Mouse (Mus musculus) liver, adult 2 months (tissue): ENCODE measurements around the gene Trio. TPM values are rescaled to one million over a fixed set of nuclear protein-coding genes. Genes with fewer than 3 reads are reported as not detected.
A peak's percentile ranks its signal among the peaks of the same experiment; 100 is the strongest.

Experiments
- DNase-seq: peaks from one replicate; pipeline ENCODE4 v3.0.0-alpha.2; 2011; ENCODE audit warnings: low read depth, low spot score; ENCODE audit errors: extremely low read depth
- H3K27ac ChIP-seq: fragments of 200-500 bp; replicated peaks from 2 replicates; pipeline ENCODE4 v1.5.1; 2012; ENCODE audit warnings: low read depth, mild to moderate bottlenecking, control low read depth, inconsistent platforms, low read length; ENCODE audit not compliant: insufficient read depth
- H3K27me3 ChIP-seq: fragments of 200-500 bp; 2 replicates; pipeline ENCODE4 v1.6.1; 2012; ENCODE audit warnings: mild to moderate bottlenecking, moderate library complexity, low read length, inconsistent platforms; ENCODE audit not compliant: control insufficient read depth, insufficient read depth
- H3K36me3 ChIP-seq: fragments of 200-500 bp; 2 replicates; pipeline ENCODE4 v1.6.1; 2012; ENCODE audit warnings: low read length, inconsistent platforms; ENCODE audit not compliant: control insufficient read depth, insufficient read depth
- H3K4me1 ChIP-seq: fragments of 200-500 bp; 2 replicates; pipeline ENCODE4 v1.6.1; 2011; ENCODE audit warnings: low read length; ENCODE audit not compliant: control insufficient read depth, insufficient read depth
- H3K4me3 ChIP-seq: fragments of 200-500 bp; 2 replicates; pipeline ENCODE4 v1.5.1; 2011; ENCODE audit warnings: low read depth, mild to moderate bottlenecking, control low read depth, low read length, moderate library complexity; ENCODE audit not compliant: insufficient read depth
- H3K79me2 ChIP-seq: fragments of 200-500 bp; 2 replicates; pipeline ENCODE4 v1.6.1; 2012; ENCODE audit warnings: inconsistent platforms, mild to moderate bottlenecking, low read length, moderate library complexity; ENCODE audit not compliant: control insufficient read depth, insufficient read depth
- H3K9ac ChIP-seq: fragments of 200-500 bp; 2 replicates; pipeline ENCODE4 v1.6.1; 2012; ENCODE audit warnings: low read depth, mild to moderate bottlenecking, control low read depth, inconsistent platforms, low read length
- CTCF ChIP-seq: fragments of 200-500 bp; IDR thresholded peaks from 2 replicates; pipeline ENCODE4 v1.5.1; 2011; ENCODE audit warnings: low read depth, low read length, control low read depth
- POLR2A ChIP-seq: fragments of 200-500 bp; IDR thresholded peaks from 2 replicates; pipeline ENCODE4 v1.6.1; 2011; ENCODE audit warnings: low read length, control low read depth; ENCODE audit not compliant: insufficient read depth; ENCODE audit errors: extremely low read depth
- WGBS: fragments of 180-500 bp; shearing (Covaris S2); methylation state at CpG from one replicate; pipeline ENCODE4 v1.1.7; 2018; 5-methylcytosine and 5-hydroxymethylcytosine counted together
- polyA plus RNA-seq: library from polyadenylated mRNA; depleted of rRNA; stranded (reverse); fragments of >200 nt; gene quantifications from 2 replicates; pipeline ENCODE4 v1.2.3, GENCODE M21; 2012
- total RNA-seq: library from RNA; depleted of rRNA; stranded (reverse); fragments of >200 nt; gene quantifications from 2 replicates; pipeline ENCODE4 v1.2.3, GENCODE M21; 2014

Trio gene
- total and polyA plus RNA-seq, 2 experiments, result 10.6 to 17.9 TPM

DNA sequence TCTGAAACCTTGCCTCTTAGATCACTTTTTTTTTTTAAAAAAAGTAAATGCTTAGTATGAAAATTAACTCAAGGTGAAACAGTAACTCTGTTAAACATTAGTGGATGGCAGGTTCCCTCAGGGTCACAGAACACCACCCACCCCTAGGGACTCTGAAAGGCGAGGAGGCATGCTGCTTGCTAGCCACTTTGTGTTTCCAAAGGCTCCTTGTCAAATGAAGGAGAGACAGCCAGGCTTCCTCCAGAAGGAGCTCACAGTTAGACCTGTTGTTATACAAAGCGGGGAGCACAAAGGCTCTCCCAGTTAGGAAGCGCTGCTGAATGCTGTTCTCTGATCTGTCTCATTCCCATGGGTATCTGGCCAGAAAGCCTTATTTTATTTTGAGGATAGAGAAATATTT, 30.2 kb downstream of the Trio start:
- H3K9ac ChIP-seq, result no peak overlapping the region
- H3K4me3 ChIP-seq, result no peak overlapping the region
- H3K79me2 ChIP-seq, result peaks cover 43% of the 10 kb centered on the region
- H3K27me3 ChIP-seq, result no peaks in the 10 kb centered on the region
- H3K27ac ChIP-seq, result no peak overlapping the region
- 35% methylated on average over 3 of the region's 3 CpGs for WGBS
- DNase-seq, result peak; percentile 73
- TF ChIP-seq CTCF (no peak), POLR2A (no peak)
- peaks cover 34% of the 10 kb centered on the region for H3K4me1 ChIP-seq
- H3K36me3 ChIP-seq, result no peaks in the 10 kb centered on the region

DNA sequence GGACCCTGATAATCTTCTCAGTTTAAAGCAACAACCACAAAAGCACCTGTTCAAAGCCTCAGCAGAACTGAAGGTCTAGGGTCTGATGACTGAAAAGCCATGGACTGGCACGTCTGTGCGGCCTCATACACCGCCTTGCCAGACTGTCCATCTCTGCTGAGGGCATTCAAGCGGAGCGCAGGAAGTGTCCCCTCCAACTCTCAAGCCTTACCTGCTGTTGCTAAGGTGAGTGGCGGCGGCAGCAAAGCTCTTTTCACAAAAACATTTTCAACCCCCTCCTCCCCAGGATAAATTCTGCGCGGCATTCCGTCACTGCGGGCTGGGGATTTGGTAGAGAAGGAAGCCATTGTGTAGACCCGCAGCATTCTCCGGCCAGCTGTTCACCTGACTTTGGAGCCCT, 30.8 kb downstream of the Trio start:
- peaks cover 32% of the 10 kb centered on the region for H3K4me1 ChIP-seq
- 37% methylated on average over 13 of the region's 13 CpGs for WGBS
- H3K36me3 ChIP-seq, result no peaks in the 10 kb centered on the region
- DNase-seq, result no peak
- no peaks in the 10 kb centered on the region for H3K27me3 ChIP-seq
- peak overlapping the region; percentile 35; the same call in 1 of the 2 replicates for H3K9ac ChIP-seq
- TF ChIP-seq POLR2A (no peak), CTCF (no peak)
- peak overlapping the region; percentile 28; the same call in 1 of the 2 replicates for H3K27ac ChIP-seq
- peaks cover 47% of the 10 kb centered on the region for H3K79me2 ChIP-seq
- peak overlapping the region; percentile 12; the same call in 1 of the 2 replicates for H3K4me3 ChIP-seq

DNA sequence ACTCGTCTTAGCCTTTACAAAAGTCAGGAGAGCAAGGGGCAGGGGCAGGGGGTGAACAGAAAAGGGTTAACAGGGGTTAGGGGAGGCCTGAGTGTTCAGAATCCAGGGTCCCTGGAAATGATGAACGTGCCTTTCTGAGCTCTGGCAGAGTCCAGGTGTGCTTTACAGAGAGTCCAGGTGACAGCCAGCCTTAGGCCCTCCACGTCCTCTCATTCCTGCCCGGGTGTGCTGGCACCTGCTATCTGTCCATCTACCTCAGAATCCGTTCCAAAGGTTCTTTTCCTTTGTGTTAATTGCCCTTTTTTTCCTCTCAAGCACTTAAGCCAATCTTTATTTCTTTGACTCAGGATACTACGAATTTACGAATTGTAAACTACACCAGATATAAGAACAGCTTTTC, 32.1 kb downstream of the Trio start:
- H3K36me3 ChIP-seq, result no peaks in the 10 kb centered on the region

DNA sequence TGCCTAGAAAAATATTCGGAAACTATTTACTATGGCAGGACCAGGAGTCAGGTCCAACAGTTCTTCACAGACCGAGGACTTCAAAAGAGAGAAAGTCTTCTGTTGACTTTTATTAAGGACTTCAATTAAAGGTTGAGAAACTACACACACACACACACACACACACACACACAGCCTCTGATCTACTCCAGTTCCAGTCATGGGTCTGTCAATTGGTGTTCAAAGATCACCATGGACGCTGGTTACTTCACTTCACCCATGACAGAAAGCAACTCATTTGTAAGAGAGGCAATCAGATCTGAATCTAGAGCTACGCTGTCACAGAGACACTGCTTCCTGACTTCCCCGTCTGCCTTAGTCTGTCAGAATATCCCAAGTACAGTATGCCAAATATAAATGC, 33.1 kb downstream of the Trio start:
- Histone ChIP-seq H3K36me3 (no peaks in the 10 kb centered on the region), H3K4me1 (peaks cover 18% of the 10 kb centered on the region), H3K27ac (0 out of 2 replicates have a peak overlapping the region, but pooled peaks have one; percentile 2), H3K27me3 (no peaks in the 10 kb centered on the region), H3K79me2 (peaks cover 50% of the 10 kb centered on the region), H3K9ac (no peak overlapping the region), H3K4me3 (no peak overlapping the region)
- 14% methylated on average over 5 of the region's 5 CpGs for WGBS
- DNase-seq, result peak; percentile 87
- no peak for TF ChIP-seq CTCF

More for the DNA sequence above, 32.1 kb downstream of the Trio start:
- H3K27ac ChIP-seq, result no peak overlapping the region
- no peak overlapping the region for H3K4me3 ChIP-seq
- peaks cover 22% of the 10 kb centered on the region for H3K4me1 ChIP-seq
- H3K27me3 ChIP-seq, result no peaks in the 10 kb centered on the region
- WGBS, result 43% methylated on average over 7 of the region's 7 CpGs
- H3K9ac ChIP-seq, result no peak overlapping the region
- no peak for DNase-seq
- TF ChIP-seq POLR2A (no peak), CTCF (no peak)
- H3K79me2 ChIP-seq, result peaks cover 49% of the 10 kb centered on the region

DNA sequence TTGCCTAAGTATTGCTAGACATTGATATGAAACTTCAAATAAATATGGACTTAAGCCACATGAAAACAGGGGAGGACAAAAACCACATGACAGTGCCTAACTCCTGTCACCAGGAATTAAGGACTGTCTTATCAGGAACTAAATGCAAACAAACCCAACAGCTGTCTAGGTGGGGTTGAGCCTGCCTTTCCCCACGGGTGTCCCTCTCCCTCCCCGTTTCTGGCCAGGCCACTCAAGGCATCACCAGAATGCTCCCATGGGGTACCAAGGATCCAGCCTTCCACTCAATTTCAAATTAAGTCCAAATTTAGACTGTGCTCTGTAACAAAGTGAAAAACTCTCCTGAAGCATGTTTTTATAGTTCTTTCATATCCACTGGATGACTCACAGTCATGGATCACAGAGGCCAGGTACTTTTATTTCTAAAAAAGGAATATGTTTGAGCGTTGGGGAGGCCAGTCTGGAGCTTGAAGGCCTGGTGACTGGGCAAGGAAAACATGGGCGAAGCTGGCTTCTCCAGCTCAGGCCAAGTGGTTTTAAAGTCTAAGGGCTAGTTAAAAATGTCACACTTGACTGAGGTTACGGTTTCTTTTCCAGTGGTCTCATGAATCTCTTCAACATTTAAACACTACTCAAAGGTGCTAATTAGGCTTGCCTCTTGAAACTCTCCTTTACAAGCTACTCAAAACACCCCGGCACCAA, 33.6 kb downstream of the Trio start:
- Histone ChIP-seq H3K9ac (no peak overlapping the region), H3K4me3 (no peak overlapping the region), H3K36me3 (no peaks in the 10 kb centered on the region), H3K27ac (peak overlapping the region; percentile 2; the same call in 1 of the 2 replicates), H3K4me1 (peaks cover 18% of the 10 kb centered on the region), H3K79me2 (peaks cover 48% of the 10 kb centered on the region), H3K27me3 (no peaks in the 10 kb centered on the region)
- DNase-seq, result no peak
- WGBS, result 61% methylated on average over 6 of the region's 6 CpGs
- TF ChIP-seq CTCF, result no peak
- no peak for TF ChIP-seq POLR2A

DNA sequence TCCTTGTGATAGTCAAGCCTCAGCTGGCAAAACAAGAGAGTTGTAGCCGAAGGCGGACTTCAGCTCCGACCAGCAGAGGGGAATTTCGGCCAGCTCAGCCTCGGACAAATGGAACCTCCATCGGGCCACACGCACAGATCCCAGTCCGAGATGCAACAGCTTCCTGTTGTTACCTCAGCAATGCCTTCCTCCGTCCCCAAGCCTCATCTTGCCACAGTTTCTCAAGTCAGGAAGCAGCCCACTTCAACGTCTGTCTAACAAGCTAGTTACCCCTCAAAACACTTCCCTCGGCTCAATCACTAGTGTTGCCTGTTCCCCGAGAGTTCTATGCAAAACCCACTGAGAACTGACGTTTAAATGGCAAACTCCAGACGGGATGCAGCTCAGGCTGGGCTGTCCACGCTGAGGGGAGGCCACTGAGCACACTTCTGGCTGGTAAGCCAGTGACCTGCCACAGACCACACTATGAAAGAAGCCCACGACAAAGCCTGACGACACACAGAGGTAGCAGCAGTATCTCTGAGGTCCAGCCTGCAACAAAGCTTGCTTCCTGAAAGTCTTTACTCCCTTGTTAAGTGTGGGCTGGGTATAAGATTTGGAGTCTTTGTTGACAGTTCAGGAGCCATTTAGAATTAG, 34.5 kb downstream of the Trio start:
- H3K27me3 ChIP-seq, result no peaks in the 10 kb centered on the region
- peaks cover 45% of the 10 kb centered on the region for H3K79me2 ChIP-seq
- WGBS, result 78% methylated on average over 17 of the region's 17 CpGs
- no peak overlapping the region for H3K9ac ChIP-seq
- H3K36me3 ChIP-seq, result no peaks in the 10 kb centered on the region
- DNase-seq, result no peak
- no peak for TF ChIP-seq CTCF
- TF ChIP-seq POLR2A, result no peak
- no peak overlapping the region for H3K4me3 ChIP-seq
- H3K4me1 ChIP-seq, result peaks cover 18% of the 10 kb centered on the region
- no peak overlapping the region for H3K27ac ChIP-seq
